Mouse (Mus musculus) left cerebral cortex, postnatal 36 days (tissue): ENCODE data around the gene Dnah6. TPM values are rescaled to one million over a fixed set of nuclear protein-coding genes. Genes with fewer than 3 reads are reported as not detected.

Source experiments
- DNase-seq, 2 experiments: peaks; one replicate each; pipeline ENCODE4 v3.0.0; 2021 to 2022; ENCODE audit warnings: low spot score in 2 of 2, mixed read lengths in 1 of 2
- intact Hi-C: fragments of 180-260 bp; cut with DNase I; formaldehyde crosslinking; loops from one replicate; pipeline ENCODE4 v1.15.1; 2025
- total RNA-seq, 2 experiments: library from RNA; stranded (reverse); gene quantifications; 2 replicates each; pipeline ENCODE4 v1.2.3; 2021

Dnah6 gene
- total RNA-seq, 2 experiments from 2014 or later = 0.48 to 0.49 TPM

DNA sequence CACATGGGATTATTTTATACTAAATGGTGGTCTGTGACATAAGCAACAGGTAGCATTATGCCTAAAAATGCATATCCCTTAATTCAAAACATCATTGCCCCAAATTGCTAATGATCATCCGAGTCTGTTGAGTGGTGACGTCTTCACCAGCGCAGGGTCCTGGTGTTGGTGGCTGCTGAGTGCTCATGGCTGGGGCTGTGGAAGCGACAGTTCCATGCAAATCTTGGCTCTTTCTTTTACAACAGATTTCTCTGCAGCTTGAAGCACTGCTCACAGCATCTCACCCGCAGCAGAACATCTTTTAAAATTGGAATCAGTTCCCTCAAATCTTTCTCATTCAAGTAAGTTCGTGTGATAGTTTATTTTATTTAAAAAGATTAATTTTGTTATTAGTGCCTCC lies 166.1 kb downstream of the Dnah6 start:
- no peak for DNase-seq

DNA sequence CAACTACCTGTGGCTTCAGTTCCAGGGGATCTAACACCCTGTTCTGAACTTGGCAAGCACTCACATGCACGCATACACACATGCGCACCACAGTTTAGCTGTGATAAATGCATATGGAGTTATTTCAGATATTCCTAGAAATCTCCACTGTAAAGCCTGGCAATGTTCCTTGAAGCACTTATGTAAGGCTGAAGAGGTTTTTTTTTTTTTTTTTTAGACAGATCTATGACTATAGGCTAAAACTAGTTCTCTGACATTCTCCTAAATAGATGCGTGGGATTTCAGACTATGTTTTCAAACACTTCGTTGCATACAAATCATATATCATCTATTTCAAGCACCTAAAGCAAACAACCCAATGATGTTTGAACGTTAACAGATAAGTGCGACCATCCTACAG lies 166.6 kb downstream of the Dnah6 start:
- DNase-seq = peak in 1 of 2 experiments; percentile 6
- intact Hi-C loops = no loop called here

More for the DNA sequence above, 166.1 kb downstream of the Dnah6 start:
- intact Hi-C loops = no loop called here

GRCm38 (mm10) chr6:73053526-73053925 lies 167.9 kb downstream of the Dnah6 start:
- DNase-seq = no peak
- intact Hi-C loops = no loop called here

- intact Hi-C loops = no loop called here
- DNase-seq = no peak
Observed at GRCm38 (mm10) chr6:73047259-73047658, 174.2 kb downstream of the Dnah6 start.

- DNase-seq = no peak
- intact Hi-C loops = no loop called here
Observed at GRCm38 (mm10) chr6:73045944-73046343, 175.5 kb downstream of the Dnah6 start.

GRCm38 (mm10) chr6:73042278-73042677 lies 179.2 kb downstream of the Dnah6 start:
- intact Hi-C loops = no loop called here
- no peak for DNase-seq

GRCm38 (mm10) chr6:73038291-73038690 lies 183.2 kb downstream of the Dnah6 start:
- intact Hi-C loops = no loop called here
- no peak for DNase-seq

GRCm38 (mm10) chr6:73028853-73029252 lies 192.6 kb downstream of the Dnah6 start:
- intact Hi-C loops = loop anchor here (10.0 kb wide), 1 partner anchor 126 kb away; no protein-coding TSS in a partner anchor
- DNase-seq = no peak

GRCm38 (mm10) chr6:73027881-73028280 lies 193.6 kb downstream of the Dnah6 start:
- intact Hi-C loops = loop anchor here (10.0 kb wide), 1 partner anchor 127 kb away; no protein-coding TSS in a partner anchor
- DNase-seq = no peak

DNA sequence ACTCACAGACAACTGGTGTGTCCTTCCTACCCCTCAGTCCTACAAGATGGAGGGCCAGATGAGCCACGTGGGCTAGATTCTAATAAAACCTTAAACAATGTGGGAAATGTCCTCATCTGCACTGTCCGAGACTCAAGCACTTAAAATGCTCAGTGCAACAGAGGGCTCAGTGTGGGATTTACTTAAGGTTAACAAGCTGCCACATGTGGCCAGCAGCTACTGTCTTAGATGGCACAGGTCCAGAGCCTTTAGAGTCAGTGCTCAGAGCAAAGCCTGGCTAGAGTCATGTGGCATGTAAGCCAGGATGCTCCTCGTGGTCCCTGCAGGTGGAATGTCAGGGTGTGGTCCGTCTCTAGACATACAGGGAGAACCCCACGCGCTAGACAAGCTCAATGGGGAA lies 194.6 kb downstream of the Dnah6 start:
- DNase-seq = no peak
- intact Hi-C loops = loop anchor here (10.0 kb wide), 1 partner anchor 128 kb away; no protein-coding TSS in a partner anchor

GRCm38 (mm10) chr6:73020061-73020460 lies 201.4 kb downstream of the Dnah6 start:
- no peak for DNase-seq
- intact Hi-C loops = loop anchor here (2.0 to 10.0 kb wide), 2 partner anchors 79 to 135 kb away; no protein-coding TSS in a partner anchor

DNA sequence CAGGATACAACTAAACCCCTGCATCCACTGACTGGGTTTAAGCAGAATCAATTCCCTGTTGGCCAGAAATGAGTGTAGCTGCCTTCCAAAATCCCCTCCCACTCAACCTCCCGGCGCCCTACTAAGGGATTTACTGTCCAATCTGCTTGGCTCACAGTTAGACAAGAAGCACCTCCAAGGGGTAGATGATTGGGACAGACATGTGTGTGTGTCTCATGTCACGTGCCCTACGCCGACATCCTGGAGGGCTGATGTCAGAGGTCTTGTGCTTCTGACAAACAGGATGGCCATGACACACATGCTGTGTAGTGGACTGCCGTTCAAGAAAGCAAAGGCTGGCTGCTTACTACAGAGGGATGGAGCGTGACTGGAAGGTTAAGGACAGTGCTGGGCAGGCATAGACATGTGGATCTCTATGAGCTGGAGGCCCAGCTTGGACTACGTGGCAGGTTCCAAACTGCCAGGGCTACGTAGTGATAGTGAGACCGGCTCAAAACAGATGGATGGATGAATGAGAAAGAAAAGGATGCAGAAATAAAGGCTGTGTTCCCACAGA lies 202.6 kb downstream of the Dnah6 start:
- DNase-seq = no peak
- intact Hi-C loops = no loop called here

DNA sequence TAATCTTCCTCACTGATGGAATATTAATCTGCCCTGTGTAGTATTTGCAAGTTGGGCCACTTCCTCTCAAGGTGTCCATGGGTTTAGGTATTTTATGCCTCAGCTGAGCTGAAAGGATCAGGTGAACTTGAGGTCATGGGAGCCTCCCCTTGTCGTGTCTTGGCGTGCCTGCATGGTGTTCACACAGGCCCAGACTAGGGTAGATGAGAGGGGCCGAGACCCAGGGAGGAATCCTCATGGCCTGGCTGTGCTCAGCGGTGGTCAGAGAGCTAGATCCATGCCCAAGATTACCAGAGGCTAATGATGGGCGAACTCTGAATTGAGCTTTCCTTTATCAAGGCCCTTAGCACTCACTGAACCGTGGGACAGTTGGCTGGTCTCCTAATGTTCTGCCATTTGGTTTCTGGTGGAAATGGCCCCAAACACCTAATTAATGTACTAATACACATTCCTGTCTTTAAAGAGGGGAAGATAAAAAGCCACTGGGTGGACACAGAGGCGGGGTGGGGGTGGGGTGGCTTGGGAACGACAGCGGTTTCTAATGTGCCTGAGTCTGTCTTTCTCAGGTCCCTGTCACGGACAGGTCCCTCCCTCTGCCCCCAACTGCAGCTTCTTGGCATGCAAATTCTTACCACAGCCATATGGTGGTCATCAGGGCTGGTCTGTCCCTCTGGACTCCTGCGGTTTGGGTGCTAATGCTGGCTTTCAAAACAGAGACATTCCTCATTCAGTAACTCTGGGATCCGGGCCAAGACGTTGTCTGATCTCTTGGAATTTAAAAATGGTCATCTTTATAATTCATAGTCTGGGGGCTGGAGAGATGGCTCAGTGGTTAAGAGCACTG lies 206.9 kb downstream of the Dnah6 start:
- no peak for DNase-seq
- intact Hi-C loops = no loop called here

DNA sequence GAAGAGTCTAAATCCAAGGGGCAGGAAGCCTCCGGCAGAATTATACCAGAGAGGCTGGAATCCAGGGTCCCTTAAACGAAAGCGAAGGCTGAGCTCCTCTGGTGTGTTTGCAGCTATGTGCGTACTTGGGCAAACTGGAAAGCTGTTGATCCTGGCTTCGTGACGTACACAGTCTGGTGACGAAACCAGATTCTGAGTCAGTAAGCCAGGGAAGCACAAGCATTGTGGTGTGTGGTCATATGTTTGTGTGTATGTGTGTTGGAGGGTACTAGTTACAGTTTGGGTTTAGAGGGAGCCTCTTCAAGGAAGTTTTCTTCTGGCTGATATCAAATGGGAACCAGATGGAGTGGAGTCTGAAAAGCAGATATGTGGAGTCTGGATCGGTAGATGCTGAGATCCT lies 208.5 kb downstream of the Dnah6 start:
- intact Hi-C loops = no loop called here
- no peak for DNase-seq

GRCm38 (mm10) chr6:73011827-73012226 lies 209.6 kb downstream of the Dnah6 start:
- intact Hi-C loops = loop anchor here (2.0 kb wide), 1 partner anchor 71 kb away; no protein-coding TSS in a partner anchor

GRCm38 (mm10) chr6:73010073-73010472 lies 211.4 kb downstream of the Dnah6 start:
- intact Hi-C loops = loop anchor here (2.0 kb wide), 1 partner anchor 69 kb away; no protein-coding TSS in a partner anchor

More at GRCm38 (mm10) chr6:73011827-73012226, 209.6 kb downstream of the Dnah6 start:
- no peak for DNase-seq

DNA sequence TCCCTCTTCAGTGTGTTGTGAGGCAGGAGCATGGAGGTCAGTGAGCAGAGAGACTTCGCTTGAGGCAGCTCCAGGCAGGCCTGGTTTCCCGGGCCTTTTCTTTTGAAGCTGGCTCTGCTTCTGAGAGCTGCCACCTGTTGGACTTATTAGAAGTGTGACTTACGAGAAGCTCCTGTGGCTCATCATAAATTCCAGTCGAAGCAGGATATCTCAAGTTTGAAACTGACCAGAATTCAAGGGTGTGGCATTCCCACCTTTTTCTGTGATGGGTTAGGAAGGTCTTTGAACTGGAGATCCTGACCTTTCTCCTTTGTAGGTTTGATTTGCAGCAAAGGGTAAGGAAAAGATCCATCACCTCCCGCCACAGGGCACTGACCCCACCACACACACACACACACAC lies 217.8 kb downstream of the Dnah6 start:
- intact Hi-C loops = no loop called here
- DNase-seq = no peak

More at GRCm38 (mm10) chr6:73010073-73010472, 211.4 kb downstream of the Dnah6 start:
- DNase-seq = peak; percentile 20 to 52

- intact Hi-C loops = no loop called here
- DNase-seq = no peak
Observed at GRCm38 (mm10) chr6:73002391-73002790, 219.1 kb downstream of the Dnah6 start.

- intact Hi-C loops = no loop called here
- no peak for DNase-seq
Observed at GRCm38 (mm10) chr6:72998809-72999208, 222.6 kb downstream of the Dnah6 start.

DNA sequence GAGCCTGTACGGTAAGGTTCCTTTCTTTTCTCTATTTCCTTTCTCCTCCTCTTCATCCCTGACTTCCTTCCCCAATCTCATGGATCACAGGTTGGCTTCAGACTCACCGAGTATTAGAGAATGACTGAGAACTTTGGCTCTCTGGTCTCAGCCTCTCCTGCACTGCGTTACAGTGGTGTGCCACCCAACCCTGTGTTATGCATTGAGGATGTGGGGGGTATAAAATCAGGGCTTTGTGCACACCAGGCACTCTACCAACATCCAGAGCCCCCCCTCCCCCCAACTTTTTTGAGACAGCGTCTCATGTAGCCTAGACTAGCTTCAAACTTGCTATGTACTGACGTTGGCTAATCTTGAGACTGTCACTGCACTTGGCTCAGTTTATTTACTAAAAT lies 227.8 kb downstream of the Dnah6 start:
- intact Hi-C loops = no loop called here
- no peak for DNase-seq
